Comparison of ENCODE assay signal across 22 mouse cellular contexts in genomic region chr19:43981992-43982391, GRCm38 (mm10). TPM values are rescaled to one million over a fixed set of nuclear protein-coding genes. Genes with fewer than 3 reads are reported as not detected.
A peak's percentile ranks its signal among the peaks of the same experiment; 100 is the strongest.
DNase-seq lines count a peak whose midpoint lies in the region; ATAC-seq and TF ChIP-seq lines count a peak whose summit lies in the region.
"Had no signal": no experiment of that assay in that cellular context is flagged by ENCODE, and none has a peak within 500 bp of the region (broad histone marks: within the 10 kb centered on the region; RNA-seq: fewer than 3 reads in every experiment).

No protein-coding gene starts in this region.

- no peaks in the 10 kb centered on the region for H3K36me3 ChIP-seq in MEL (ENCODE audit: control insufficient read depth in 1 of 2, insufficient read depth in 2 of 2, low read length in 2 of 2)
- H3K36me3 ChIP-seq in hindbrain, embryonic 16.5 days (ENCODE audit: control insufficient read depth, insufficient read depth, low read length), result no peaks in the 10 kb centered on the region
- H3K36me3 ChIP-seq: G1E had no signal

- 92% methylated on average over 5 of the region's 5 CpGs for whole genome bisulfite sequencing in hindbrain, embryonic 16.5 days

- peaks cover 10% of the 10 kb centered on the region in 2 experiments for H3K27me3 ChIP-seq in MEL (ENCODE audit: control insufficient read depth in 1 of 2, insufficient read depth in 2 of 2, low read length in 2 of 2)
- peaks cover 2% of the 10 kb centered on the region; the same call in 1 of the 2 replicates for H3K27me3 ChIP-seq in hindbrain, embryonic 16.5 days (replicated peaks; ENCODE audit: control insufficient read depth, insufficient read depth, low read length)

- TF ChIP-seq POLR2A in MEL (IDR thresholded peaks at IDR 0.05; ENCODE audit: control insufficient read depth in 1 of 2, insufficient read depth in 1 of 2, low read depth in 1 of 2, low read length in 2 of 2, poor library complexity in 1 of 2), result no peak

- H3K4me3 ChIP-seq in MEL (ENCODE audit: control insufficient read depth in 1 of 2, insufficient read depth in 1 of 2, low read depth in 2 of 2, low read length in 2 of 2), result no peak overlapping the region
- H3K4me3 ChIP-seq in hindbrain, embryonic 16.5 days (ENCODE audit: low read length), result no peak overlapping the region

- no peak for TF ChIP-seq CTCF in MEL (IDR thresholded peaks at IDR 0.05 in 2 of 3, conservative IDR thresholded peaks at IDR 0.05 in 1 of 3; ENCODE audit: control insufficient read depth in 1 of 3, insufficient read depth in 1 of 3, low read depth in 2 of 3, low read length in 3 of 3, poor library complexity in 1 of 3, severe bottlenecking in 1 of 3)

- TF ChIP-seq RAD21 in MEL (IDR thresholded peaks at IDR 0.05; ENCODE audit: low read depth, low read length), result no peak

- no peak overlapping the region for H3K9ac ChIP-seq in MEL (ENCODE audit: control insufficient read depth, low read depth, low read length, poor library complexity, severe bottlenecking)
- H3K9ac ChIP-seq in hindbrain, embryonic 16.5 days (ENCODE audit: low read depth, low read length), result no peak overlapping the region

- no peak overlapping the region for H3K27ac ChIP-seq in MEL (ENCODE audit: control insufficient read depth, low read depth, low read length)
- no peak overlapping the region for H3K27ac ChIP-seq in hindbrain, embryonic 16.5 days (ENCODE audit: low read depth, low read length)

- H3K79me2 ChIP-seq in MEL (ENCODE audit: control insufficient read depth, insufficient read depth, low read length, poor library complexity), result no peaks in the 10 kb centered on the region

- peak; percentile 27 to 54; a peak in 3 of 4 replicates for TF ChIP-seq EP300 in MEL (IDR thresholded peaks at IDR 0.05; ENCODE audit: low read depth in 1 of 2, low read length in 2 of 2)

- H3K4me1 ChIP-seq in MEL (ENCODE audit: control insufficient read depth in 1 of 2, insufficient read depth in 2 of 2, low read length in 2 of 2), result no peaks in the 10 kb centered on the region
- peaks cover 5% of the 10 kb centered on the region for H3K4me1 ChIP-seq in hindbrain, embryonic 16.5 days (ENCODE audit: control insufficient read depth, insufficient read depth, low read depth, low read length)

- no peak for ATAC-seq in hindbrain, embryonic 16.5 days
- ATAC-seq in granulocyte monocyte progenitor cell, adult 5-6 weeks (replicated peaks; ENCODE audit: poor library complexity, severe bottlenecking), result no peak
- ATAC-seq: activated CD4-positive, CD25-positive, alpha-beta regulatory T cell, adult 4 months; CD4-positive, CD25-positive, alpha-beta regulatory T cell, adult 4 months; Patski had no signal

- no peaks in the 10 kb centered on the region for H3K9me3 ChIP-seq in MEL (replicated peaks; ENCODE audit: insufficient read depth, low read length)
- H3K9me3 ChIP-seq in hindbrain, embryonic 16.5 days (ENCODE audit: control insufficient read depth, low read length), result no peaks in the 10 kb centered on the region
- H3K9me3 ChIP-seq: G1E had no signal

- DNase-seq in 416B (ENCODE audit: low read depth) (peak; percentile 16), MEL (ENCODE audit: low read depth, low spot score) (no peak)
- DNase-seq: adrenal gland, adult 2 months; adrenal gland, adult 8-10 months; adrenal gland, postnatal 10 days; adrenal gland, postnatal 14 days; adrenal gland, postnatal 25 days; adrenal gland, postnatal 36 days; B cell, adult 2 months; cerebellum, adult 11 months; cerebellum, adult 11-12 months; cerebellum, adult 18-20 months; cerebellum, adult 2 months; cerebellum, adult 8-10 months had no signal

- no peak overlapping the region for H3K4me2 ChIP-seq in hindbrain, embryonic 16.5 days (ENCODE audit: low read length)

TF ChIP-seq in MEL, 35 proteins besides CTCF, POLR2A, EP300 and RAD21:
- TF ChIP-seq TCF12 (IDR thresholded peaks at IDR 0.05; ENCODE audit: low read depth, low read length) (0 out of 2 replicates have a peak, but pooled peaks have one; percentile 18), GATA1 (IDR thresholded peaks at IDR 0.05; ENCODE audit: low read depth, low read length) (peak; percentile 76), MXI1 (IDR thresholded peaks at IDR 0.05; ENCODE audit: low read depth, low read length) (no peak)

RNA-seq across cellular contexts. Expression of gene Cpn1, which starts 4.4 kb away (rescaled TPM):
- total RNA-seq in MEL (2012; rRNA removed), result 0.27 and 0.39 TPM in 2 replicates
- under 1 TPM in 1 of 2 experiments, not detected in 1; 0.33 TPM for polyA plus RNA-seq in MEL (2012; ENCODE audit: insufficient read depth in 1 of 2, insufficient read length in 2 of 2, low read depth in 1 of 2, low replicate concordance in 2 of 2, missing spikeins in 1 of 2)
- polyA plus RNA-seq in hindbrain, embryonic 16.5 days (2015; fragmentation: Nextera tagmentation; extraction: Ambion mirVana), result 0.26 and 0.70 TPM in 2 replicates
- 0.28 TPM in 1 of 2 replicates, not detected in the other for total RNA-seq in granulocyte monocyte progenitor cell, adult 5-6 weeks (2014; fragmentation: Nextera tagmentation)
- total RNA-seq in granulocyte monocyte progenitor cell, adult 5-6 weeks (2017), result 0.47 TPM in 1 of 2 replicates, not detected in the other
- total RNA-seq: adrenal gland, adult 18-20 months; adrenal gland, postnatal 25 days; G1E had no signal
- polyA plus RNA-seq: adrenal gland, adult 2 months; CD4-positive, CD25-positive, alpha-beta regulatory T cell, adult 4 months; G1E had no signal

RNA-seq across cellular contexts. Expression of gene Dnmbp, which starts 42.0 kb away (rescaled TPM):
- total RNA-seq in MEL (2012; rRNA removed), result 5.4 and 6.2 TPM in 2 replicates
- 1 to 10 TPM in 1 of 2 experiments, not detected in 1; 9.4 TPM for polyA plus RNA-seq in MEL (2012; ENCODE audit: insufficient read depth in 1 of 2, insufficient read length in 2 of 2, low read depth in 1 of 2, low replicate concordance in 2 of 2, missing spikeins in 1 of 2)
- 8.1 and 8.9 TPM in 2 replicates for polyA plus RNA-seq in hindbrain, embryonic 16.5 days (2015; fragmentation: Nextera tagmentation; extraction: Ambion mirVana)
- total RNA-seq in granulocyte monocyte progenitor cell, adult 5-6 weeks (2014; fragmentation: Nextera tagmentation), result 10.5 and 11.9 TPM in 2 replicates
- 7.4 and 8.3 TPM in 2 replicates for total RNA-seq in granulocyte monocyte progenitor cell, adult 5-6 weeks (2017)

RNA-seq across cellular contexts. Expression of gene Cyp2c23, which starts 47.0 kb away (rescaled TPM):
- total RNA-seq in MEL (2012; rRNA removed), result not detected in 2 replicates
- not detected for polyA plus RNA-seq in MEL (2012; ENCODE audit: insufficient read depth in 1 of 2, insufficient read length in 2 of 2, low read depth in 1 of 2, low replicate concordance in 2 of 2, missing spikeins in 1 of 2)
- polyA plus RNA-seq in hindbrain, embryonic 16.5 days (2015; fragmentation: Nextera tagmentation; extraction: Ambion mirVana), result 0.07 TPM in 1 of 2 replicates, not detected in the other
- total RNA-seq in granulocyte monocyte progenitor cell, adult 5-6 weeks (2014; fragmentation: Nextera tagmentation), result not detected in 2 replicates
- not detected in 2 replicates for total RNA-seq in granulocyte monocyte progenitor cell, adult 5-6 weeks (2017)
- polyA plus RNA-seq: activated CD4-positive, CD25-positive, alpha-beta regulatory T cell, adult 4 months; C2C12; CD4-positive, CD25-positive, alpha-beta regulatory T cell, adult 4 months; cerebellum, adult 2 months; G1E had no signal
